Mouse (Mus musculus) MEL-GATA-1-ER (cell line): ENCODE measurements around the gene Disp1.
A peak's percentile ranks its signal among the peaks of the same experiment; 100 is the strongest.

Experiments
- DNase-seq: peaks from one replicate; pipeline ENCODE4 v3.0.0-alpha.2; 2012; ENCODE audit warnings: low read depth; ENCODE audit errors: extremely low read depth

The Disp1 gene

DNA sequence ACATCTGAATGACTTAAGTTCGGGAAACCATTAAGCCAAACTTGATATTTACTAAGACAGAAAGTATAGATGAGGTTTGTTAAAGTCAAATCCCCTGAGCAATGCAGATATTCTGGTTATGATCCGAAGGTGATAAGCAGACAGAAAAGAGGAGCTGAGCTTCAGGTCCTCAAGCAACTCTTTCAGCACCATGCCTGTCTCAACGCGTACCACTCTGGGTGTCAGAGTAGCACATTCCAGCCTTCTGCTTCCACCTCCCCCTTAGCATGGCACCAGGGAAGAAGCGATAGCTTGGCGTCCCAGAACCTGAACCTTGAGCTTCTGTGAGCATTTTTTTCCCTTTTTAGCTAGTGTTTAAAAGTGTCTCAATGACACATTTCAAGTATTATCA is 57.1 kb downstream of the Disp1 start:
- no peak for DNase-seq

GRCm38 (mm10) chr1:183163512-183164189 is 57.7 kb downstream of the Disp1 start:
- DNase-seq = no peak

DNA sequence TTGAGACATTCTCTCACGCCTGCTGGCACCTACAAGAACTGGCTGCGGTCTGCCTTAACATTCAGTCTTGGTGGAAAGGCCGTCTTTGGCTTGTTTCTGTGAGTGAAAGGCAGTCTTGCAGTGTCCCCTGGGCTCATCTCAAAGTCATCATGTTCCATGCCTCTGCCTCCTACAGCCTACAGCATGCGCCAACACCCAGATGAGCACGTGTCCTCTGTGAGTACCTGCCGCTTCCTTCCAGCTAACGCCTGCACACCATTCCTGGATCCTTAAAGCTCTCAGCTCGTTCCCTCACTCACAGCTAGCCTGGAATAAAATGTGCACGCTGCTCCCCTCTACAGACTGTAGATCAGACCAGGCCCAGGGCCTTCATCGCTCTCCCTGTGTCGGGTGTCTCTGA is 60.3 kb downstream of the Disp1 start:
- no peak for DNase-seq

DNA sequence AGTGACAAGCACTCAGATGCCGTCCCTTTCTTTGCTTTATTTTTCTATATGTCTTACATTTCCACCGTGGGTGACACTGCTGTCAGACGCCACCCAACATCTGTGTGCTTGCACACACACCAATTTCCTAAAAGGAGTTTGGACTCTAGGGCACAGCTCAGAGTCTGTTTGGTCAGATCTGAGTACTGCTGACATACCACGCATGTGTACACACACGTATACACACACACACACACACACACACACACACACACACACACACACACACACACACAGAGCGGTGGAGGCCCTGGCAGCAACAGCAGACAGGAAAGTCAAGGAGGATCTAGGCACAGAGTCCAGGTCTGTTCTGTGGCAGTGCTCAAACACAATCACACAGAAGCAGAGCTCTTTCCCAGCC is 61.1 kb downstream of the Disp1 start:
- no peak for DNase-seq

DNA sequence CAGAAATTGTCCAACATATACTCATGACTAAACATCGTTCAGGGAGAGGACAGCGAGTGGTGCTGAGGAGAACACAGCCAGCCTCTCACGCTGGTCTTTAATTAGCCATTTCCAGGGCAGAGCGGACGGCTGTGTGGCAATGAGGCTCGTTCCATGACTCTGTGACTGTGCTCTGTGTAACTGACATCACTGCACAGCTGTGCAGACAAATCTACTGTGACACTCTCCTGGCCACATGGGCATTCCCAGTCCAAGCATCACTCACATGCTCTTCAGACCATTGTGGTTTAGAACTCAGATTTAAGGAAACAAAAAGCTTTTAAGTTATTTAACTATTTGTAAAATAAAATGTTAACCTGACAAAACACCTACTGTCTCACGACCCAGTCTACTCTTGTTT is 62.1 kb downstream of the Disp1 start:
- no peak for DNase-seq

- DNase-seq = no peak
Measured at GRCm38 (mm10) chr1:183155600-183155999, 65.7 kb downstream of the Disp1 start.

GRCm38 (mm10) chr1:183154296-183155204 is 66.8 kb downstream of the Disp1 start:
- DNase-seq = no peak

- no peak for DNase-seq
Measured at GRCm38 (mm10) chr1:183153354-183153753, 68.0 kb downstream of the Disp1 start.

- no peak for DNase-seq
Measured at GRCm38 (mm10) chr1:183151510-183152319, 69.6 kb downstream of the Disp1 start.

GRCm38 (mm10) chr1:183150379-183150840 is 70.9 kb downstream of the Disp1 start:
- no peak for DNase-seq

DNA sequence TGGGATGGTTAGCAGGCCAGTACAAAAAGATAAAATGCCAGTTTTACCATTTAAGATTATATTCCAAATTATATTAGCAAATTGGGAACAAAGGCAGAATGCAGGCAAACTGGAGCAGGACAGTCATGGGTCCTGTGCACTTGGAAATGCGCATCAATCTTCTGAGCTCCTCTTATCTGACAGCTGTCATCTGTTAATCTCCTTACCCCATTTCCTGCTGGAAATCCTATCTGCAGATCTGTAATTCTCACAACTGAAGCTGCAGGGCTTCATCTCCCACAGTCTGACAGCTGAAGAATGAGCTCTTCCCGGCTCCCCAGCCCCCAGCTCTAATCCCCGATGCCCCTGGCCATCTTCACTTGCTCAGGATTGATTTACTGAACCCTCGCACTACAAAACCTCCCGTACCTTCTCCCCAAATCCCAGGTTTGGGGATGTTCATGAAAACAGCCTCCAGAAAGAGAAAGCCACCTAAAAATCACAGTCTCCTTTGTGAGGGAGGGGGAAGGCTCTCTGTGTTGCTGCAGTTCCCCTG is 71.7 kb downstream of the Disp1 start:
- DNase-seq = no peak

- no peak for DNase-seq
Measured at GRCm38 (mm10) chr1:183147438-183147841, 73.9 kb downstream of the Disp1 start.

DNA sequence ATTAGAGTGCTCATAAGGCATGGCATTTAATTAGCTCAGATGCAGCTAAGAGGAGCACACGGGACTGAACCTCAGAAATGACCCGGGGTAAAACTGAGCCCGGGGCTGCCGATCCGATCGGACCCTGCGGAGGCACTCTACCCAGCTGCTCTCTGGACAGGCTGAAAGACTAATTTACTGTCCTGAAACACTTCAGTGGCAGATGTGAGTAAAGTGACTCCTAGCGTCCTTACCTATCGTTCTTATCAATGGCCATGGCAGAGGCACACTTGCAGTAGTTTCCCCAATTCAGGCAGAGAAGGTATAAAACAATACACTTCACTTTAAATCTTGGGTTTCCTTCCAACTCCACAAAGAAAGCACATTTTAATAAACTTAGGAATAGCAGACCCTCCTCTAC is 74.5 kb downstream of the Disp1 start:
- DNase-seq = no peak

DNA sequence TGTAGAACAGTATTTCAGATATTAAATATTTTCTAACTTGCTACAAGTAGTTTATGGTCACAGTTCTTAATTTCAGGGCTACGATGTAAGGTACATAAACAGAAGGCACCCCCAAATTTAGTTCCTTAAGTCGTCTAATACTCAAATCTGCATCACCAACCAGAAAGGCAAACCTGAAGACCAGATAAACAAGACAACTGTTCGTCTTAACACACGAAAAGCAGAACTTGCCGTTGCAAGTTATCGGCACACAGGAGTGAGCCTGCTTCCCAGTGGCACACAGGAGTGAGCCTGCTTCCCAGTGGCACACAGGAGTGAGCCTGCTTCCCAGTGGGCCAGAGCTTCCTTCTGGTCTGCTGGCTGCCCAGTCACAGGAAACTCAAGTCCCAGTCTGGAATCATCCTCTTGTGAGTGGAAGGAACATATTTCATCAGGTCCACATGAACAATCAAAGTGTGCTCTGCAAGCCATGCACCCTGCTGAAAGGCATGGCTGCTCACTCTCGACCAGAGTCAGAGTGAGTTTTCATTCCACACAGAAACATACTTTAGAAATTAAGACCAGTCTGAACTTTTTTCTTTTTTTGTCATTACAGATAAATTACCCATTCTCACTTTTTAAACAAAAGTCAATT is 75.1 kb downstream of the Disp1 start:
- DNase-seq = peak; percentile 76

GRCm38 (mm10) chr1:183144602-183145205 is 76.6 kb downstream of the Disp1 start:
- DNase-seq = peak; percentile 41

- DNase-seq = no peak
Measured at GRCm38 (mm10) chr1:183143246-183143645, 78.1 kb downstream of the Disp1 start.

DNA sequence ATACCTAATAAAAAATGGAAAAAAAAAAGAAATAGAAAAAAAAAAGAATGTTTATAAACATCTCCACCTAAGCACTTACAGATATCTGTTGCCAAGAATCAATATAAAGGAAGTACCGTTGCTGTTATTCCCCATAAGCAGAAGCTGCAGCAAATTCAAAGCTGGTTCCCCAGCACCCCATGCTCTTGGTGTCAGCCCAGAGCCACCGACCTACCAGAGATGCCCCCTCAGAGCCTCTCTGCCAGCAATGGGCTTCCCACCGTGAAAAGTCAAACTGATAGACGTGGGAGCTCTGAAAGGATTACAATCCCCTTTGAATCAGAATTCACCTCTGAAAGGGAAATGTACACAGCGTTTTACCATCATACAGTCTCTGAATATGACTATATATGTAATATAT is 78.8 kb downstream of the Disp1 start:
- DNase-seq = no peak

DNA sequence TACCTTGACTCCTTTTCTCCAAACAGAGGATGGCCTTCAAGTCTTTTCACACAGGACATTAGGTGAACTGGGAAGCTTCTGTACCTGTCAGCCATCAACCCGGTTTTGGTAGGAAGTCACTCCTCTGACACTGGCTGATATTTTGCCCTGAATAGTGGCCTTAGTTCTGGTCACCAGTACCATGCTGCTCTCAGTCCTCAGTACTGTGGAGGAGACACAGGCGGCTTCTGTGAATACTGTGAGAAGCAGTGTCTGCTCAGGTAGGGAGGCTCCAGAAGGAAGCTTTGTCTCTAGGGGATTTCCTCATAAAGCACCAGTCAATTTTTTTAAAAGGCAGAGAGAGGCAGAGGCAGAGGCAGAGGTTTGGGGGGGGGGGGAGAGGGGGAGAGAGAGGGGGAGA is 80.0 kb downstream of the Disp1 start:
- DNase-seq = no peak

DNA sequence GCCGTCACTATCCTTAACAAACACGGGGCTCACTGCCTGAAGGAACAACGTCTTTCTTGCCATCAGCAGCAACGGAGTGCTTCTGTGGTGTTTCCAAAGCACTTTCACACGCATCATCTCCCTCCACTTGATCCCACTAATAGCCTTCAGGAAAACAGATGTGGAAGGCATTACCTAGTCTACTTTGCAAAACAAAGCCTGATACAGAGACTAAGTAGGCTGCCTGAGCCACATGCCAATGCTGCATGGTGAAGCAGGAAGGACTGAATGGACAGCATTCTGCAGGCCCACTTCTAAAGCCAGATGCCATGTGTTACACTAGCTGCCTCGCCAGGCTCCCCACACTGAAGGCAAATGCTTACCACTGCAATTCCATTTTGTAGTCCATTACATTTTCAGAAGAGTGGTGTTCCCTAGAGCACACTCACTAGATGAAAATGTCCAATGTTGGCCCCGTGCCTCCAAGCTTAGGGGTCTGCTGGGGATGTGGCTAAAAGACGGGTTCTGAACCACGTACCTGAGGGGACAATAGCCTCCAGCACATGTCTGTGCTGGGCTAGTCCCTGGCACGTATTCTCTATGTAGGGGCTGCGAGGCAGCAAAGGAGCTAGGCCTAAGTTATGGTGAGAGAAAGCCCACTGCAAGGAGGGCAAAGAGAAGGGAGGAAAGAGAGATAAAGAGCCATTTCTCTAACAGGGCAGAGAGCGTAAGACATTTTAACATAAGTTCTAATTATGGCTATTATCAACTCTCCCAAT is 80.6 kb downstream of the Disp1 start:
- DNase-seq = no peak

- DNase-seq = no peak
Measured at GRCm38 (mm10) chr1:183138088-183138487, 83.2 kb downstream of the Disp1 start.
